Mouse (Mus musculus): ENCODE measurements at regions not wholly inside any gene's neighbourhood (a gene's known extent, or its start where the extent isn't known, plus 50 kb on each side); places are given as distances from the start of the nearest gene placed in this dataset.

DNA sequence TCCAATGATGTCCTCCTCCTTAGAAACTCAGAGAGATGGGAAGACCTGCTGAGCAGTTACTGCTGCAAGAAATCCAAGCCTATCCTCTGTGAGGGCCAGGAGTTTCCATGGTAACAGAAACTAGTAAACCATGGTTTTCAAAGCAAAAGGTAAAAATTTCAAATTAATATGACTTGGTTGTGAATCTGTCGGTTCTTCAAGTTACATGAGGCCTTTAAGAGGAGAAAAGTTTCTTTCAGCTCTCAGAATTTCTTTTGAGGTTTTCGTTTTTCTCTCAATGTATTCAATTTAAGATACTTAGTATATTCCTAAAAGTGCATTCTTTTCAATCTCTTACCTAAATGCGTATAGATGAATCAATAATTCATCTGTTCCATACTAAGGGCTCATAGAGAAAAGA lies 53.9 kb upstream of the Ptgfr start:
- Histone ChIP-seq H3K27ac (no peak overlapping the region), H3K9ac (no peak overlapping the region), H3K36me3 (no peaks in the 10 kb centered on the region), H3K4me3 (no peak overlapping the region), H3K4me1 (no peaks in the 10 kb centered on the region), H3K27me3 (replicated peaks) (no peaks in the 10 kb centered on the region), H3K4me2 (no peak overlapping the region), H3K9me3 (replicated peaks) (no peaks in the 10 kb centered on the region)
- no peak for ATAC-seq
- WGBS (ENCODE audit: insufficient replicate concordance) = 59% methylated on average over 3 of the region's 3 CpGs

DNA sequence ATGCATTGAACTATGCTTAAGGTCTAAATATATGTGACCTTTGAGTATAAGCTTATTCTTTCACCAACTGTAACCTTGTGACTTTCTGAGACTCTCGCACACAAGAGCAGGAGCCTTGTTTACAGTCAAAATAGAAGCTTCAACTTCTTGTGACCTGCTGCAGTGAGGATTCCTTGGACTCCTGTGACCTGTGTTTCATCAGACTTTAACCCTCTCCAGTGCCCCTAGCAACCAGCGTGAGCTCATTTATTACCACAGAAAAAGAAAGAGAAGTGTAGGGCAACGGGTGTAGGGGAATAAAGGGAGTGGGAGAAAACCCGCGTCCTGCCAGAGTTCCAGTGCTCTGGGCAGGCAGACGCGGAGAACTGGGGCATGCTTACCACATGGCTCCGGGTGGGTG lies 52.3 kb upstream of the Ptgfr start:
- no peaks in the 10 kb centered on the region for H3K9me3 ChIP-seq (replicated peaks)
- H3K9ac ChIP-seq = no peak overlapping the region
- no peak for ATAC-seq
- no peak overlapping the region for H3K27ac ChIP-seq
- H3K27me3 ChIP-seq (replicated peaks) = no peaks in the 10 kb centered on the region
- 61% methylated on average over 8 of the region's 8 CpGs for WGBS (ENCODE audit: insufficient replicate concordance)
- H3K4me3 ChIP-seq = no peak overlapping the region
- no peak overlapping the region for H3K4me2 ChIP-seq
- no peaks in the 10 kb centered on the region for H3K4me1 ChIP-seq
- H3K36me3 ChIP-seq = no peaks in the 10 kb centered on the region
